In the genomic region with DNA sequence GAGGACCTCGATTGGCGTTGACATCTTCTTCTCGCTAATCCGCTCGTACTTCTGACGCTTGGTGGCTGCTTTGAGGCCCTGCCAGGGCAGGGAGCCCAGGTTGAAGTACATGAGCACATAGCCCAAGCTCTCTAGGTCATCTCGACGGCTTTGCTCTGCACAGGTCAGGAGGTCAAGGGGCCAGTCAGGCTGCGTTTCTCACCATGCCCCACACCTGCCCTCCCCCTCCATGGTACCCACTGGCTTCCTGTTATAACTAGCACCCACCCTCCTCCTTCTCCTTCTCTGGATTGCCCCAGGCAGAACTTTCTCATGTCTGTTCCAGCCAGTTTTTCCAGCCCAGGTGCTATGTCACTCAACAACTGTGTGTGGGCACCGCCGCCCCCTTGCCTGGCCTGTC, we compare ENCODE assay signal across 20 mouse cellular contexts. TPM values are rescaled to one million over a fixed set of nuclear protein-coding genes. Genes with fewer than 3 reads are reported as not detected.
A peak's percentile ranks its signal among the peaks of the same experiment; 100 is the strongest.
DNase-seq lines count a peak whose midpoint lies in the region; ATAC-seq and TF ChIP-seq lines count a peak whose summit lies in the region.
"Had no signal": no experiment of that assay in that cellular context is flagged by ENCODE, and none has a peak within 500 bp of the region (broad histone marks: within the 10 kb centered on the region; RNA-seq: fewer than 3 reads in every experiment).

No protein-coding gene starts in this region.

- H3K36me3 ChIP-seq in limb, embryonic 11.5 days (ENCODE audit: control insufficient read depth, insufficient read depth, low read length) = peaks cover 60% of the 10 kb centered on the region
- peaks cover 100% of the 10 kb centered on the region for H3K36me3 ChIP-seq in limb, embryonic 10.5 days
- H3K36me3 ChIP-seq in limb, embryonic 12.5 days = peaks cover 100% of the 10 kb centered on the region

- ATAC-seq in limb, embryonic 11.5 days (ENCODE audit: insufficient number of reproducible peaks, low FRiP score, low TSS enrichment, low read depth) = no peak
- no peak for ATAC-seq in limb, embryonic 12.5 days (ENCODE audit: insufficient number of reproducible peaks, insufficient read depth, low FRiP score, low TSS enrichment, low read depth)
- ATAC-seq: activated CD4-positive, CD25-positive, alpha-beta regulatory T cell, adult 4 months; forebrain, embryonic 13.5 days; hindbrain, postnatal 0 days; Patski had no signal

- no peaks in the 10 kb centered on the region for H3K9me3 ChIP-seq in limb, embryonic 11.5 days (ENCODE audit: control insufficient read depth, low read length)
- no peaks in the 10 kb centered on the region for H3K9me3 ChIP-seq in limb, embryonic 10.5 days (replicated peaks)
- H3K9me3 ChIP-seq in limb, embryonic 12.5 days = no peaks in the 10 kb centered on the region
- H3K9me3 ChIP-seq: forebrain, embryonic 13.5 days had no signal

- no peaks in the 10 kb centered on the region for H3K4me1 ChIP-seq in limb, embryonic 11.5 days (ENCODE audit: control insufficient read depth, insufficient read depth, low read length)
- H3K4me1 ChIP-seq in limb, embryonic 10.5 days = no peaks in the 10 kb centered on the region
- no peaks in the 10 kb centered on the region for H3K4me1 ChIP-seq in limb, embryonic 12.5 days (replicated peaks)
- H3K4me1 ChIP-seq: forebrain, embryonic 13.5 days had no signal

- DNase-seq in limb, embryonic 11.5 days (ENCODE audit: low spot score) = peak; percentile 32
- no peak for DNase-seq in limb, embryonic 10.5 days (ENCODE audit: low spot score)
- DNase-seq in kidney, adult 9 months = peak; percentile 73
- peak; percentile 80 for DNase-seq in lung, postnatal 25 days (ENCODE audit: low spot score)
- no peak for DNase-seq in embryo, embryonic 9.5 days (ENCODE audit: extremely low spot score)
- no peak for DNase-seq in left cerebral cortex, adult 11 months (ENCODE audit: low spot score)
- no peak for DNase-seq in layer of hippocampus, adult 2 months (ENCODE audit: low spot score in 2 of 2)
- DNase-seq: adrenal gland, postnatal 36 days; cerebellum, adult 9-10 months; gastrocnemius, postnatal 25 days; layer of hippocampus, postnatal 36 days; left cerebral cortex, postnatal 4 days; spleen, adult 18-20 months; thymus, postnatal 25 days had no signal

- 66% methylated on average over 11 of the region's 11 CpGs for WGBS in limb, embryonic 11.5 days
- WGBS in limb, embryonic 10.5 days = 79% methylated on average over 11 of the region's 11 CpGs
- 79% methylated on average over 11 of the region's 11 CpGs for WGBS in limb, embryonic 12.5 days

- H3K27me3 ChIP-seq in limb, embryonic 11.5 days (ENCODE audit: control insufficient read depth, insufficient read depth, low read length) = no peaks in the 10 kb centered on the region
- no peaks in the 10 kb centered on the region for H3K27me3 ChIP-seq in limb, embryonic 10.5 days (ENCODE audit: low read depth, poor library complexity, severe bottlenecking)
- no peaks in the 10 kb centered on the region for H3K27me3 ChIP-seq in limb, embryonic 12.5 days
- H3K27me3 ChIP-seq: forebrain, embryonic 13.5 days; Patski had no signal

- H3K4me3 ChIP-seq in limb, embryonic 11.5 days (ENCODE audit: low read depth, low read length) = no peak overlapping the region
- H3K4me3 ChIP-seq in limb, embryonic 10.5 days = no peak overlapping the region
- H3K4me3 ChIP-seq in limb, embryonic 12.5 days (replicated peaks) = no peak overlapping the region
- H3K4me3 ChIP-seq in layer of hippocampus, adult 2 months = no peak overlapping the region
- H3K4me3 ChIP-seq: forebrain, embryonic 13.5 days had no signal

- H3K4me2 ChIP-seq in limb, embryonic 11.5 days (ENCODE audit: low read depth, severe bottlenecking) = no peak overlapping the region
- no peak overlapping the region for H3K4me2 ChIP-seq in limb, embryonic 12.5 days
- H3K4me2 ChIP-seq: forebrain, embryonic 13.5 days; heart, embryonic 11.5 days had no signal

- H3K9ac ChIP-seq in limb, embryonic 11.5 days (ENCODE audit: low read length) = no peak overlapping the region
- H3K9ac ChIP-seq in limb, embryonic 12.5 days (replicated peaks) = no peak overlapping the region
- H3K9ac ChIP-seq: forebrain, embryonic 13.5 days had no signal

- no peak overlapping the region for H3K27ac ChIP-seq in limb, embryonic 11.5 days (replicated peaks; ENCODE audit: low read depth, low read length)
- H3K27ac ChIP-seq in limb, embryonic 10.5 days = no peak overlapping the region
- H3K27ac ChIP-seq in limb, embryonic 12.5 days = 0 out of 2 replicates have a peak overlapping the region, but pooled peaks have one; percentile 4
- H3K27ac ChIP-seq in layer of hippocampus, adult 2 months = no peak overlapping the region
- H3K27ac ChIP-seq: forebrain, embryonic 13.5 days; hindbrain, postnatal 0 days had no signal

- no peak for TF ChIP-seq CTCF in layer of hippocampus, adult 2 months (conservative IDR thresholded peaks at IDR 0.05)

RNA-seq across cellular contexts. Expression of a gene that starts 22.1 kb away (rescaled TPM):
- 50.4 and 59.7 TPM in 2 replicates for polyA plus RNA-seq in limb, embryonic 11.5 days (2014; fragmentation: Nextera tagmentation; extraction: Ambion mirVana)
- polyA plus RNA-seq in limb, embryonic 10.5 days (2016; fragmentation: Nextera tagmentation; extraction: Ambion mirVana) = 63.5 and 74.8 TPM in 2 replicates
- 54.7 and 63.8 TPM in 2 replicates for polyA plus RNA-seq in limb, embryonic 12.5 days (2016; fragmentation: Nextera tagmentation; extraction: Ambion mirVana)
- total RNA-seq in layer of hippocampus, adult 2 months (2021) = 10 to 100 TPM; 53.6 to 56.0 TPM

RNA-seq across cellular contexts. Expression of a gene that starts 29.9 kb away (rescaled TPM):
- polyA plus RNA-seq in limb, embryonic 11.5 days (2014; fragmentation: Nextera tagmentation; extraction: Ambion mirVana) = 149 and 156 TPM in 2 replicates
- 152 and 170 TPM in 2 replicates for polyA plus RNA-seq in limb, embryonic 10.5 days (2016; fragmentation: Nextera tagmentation; extraction: Ambion mirVana)
- 148 and 158 TPM in 2 replicates for polyA plus RNA-seq in limb, embryonic 12.5 days (2016; fragmentation: Nextera tagmentation; extraction: Ambion mirVana)
- 100 to 1,000 TPM; 104 to 108 TPM for total RNA-seq in layer of hippocampus, adult 2 months (2021)

Comparison
In these comparisons a context has a peak if more than half of its experiments do, and no peak if none do; other contexts are left out.
1. DNase-seq: peak in limb, embryonic 11.5 days (single experiment), kidney, adult 9 months (single experiment) and lung, postnatal 25 days (single experiment); none in limb, embryonic 10.5 days (single experiment), embryo, embryonic 9.5 days (single experiment), left cerebral cortex, adult 11 months (single experiment) and layer of hippocampus, adult 2 months (0 of 2).